Mouse (Mus musculus) CH12.LX (cell line): ENCODE data around the gene Entr1. TPM values are rescaled to one million over a fixed set of nuclear protein-coding genes. Genes with fewer than 3 reads are reported as not detected.
"Not testable (repeated sequence)": the region's sequence is repeated elsewhere in the genome, so short reads cannot be mapped to it uniquely, and the experiment has no call there.

ENCODE experiments used
- DNase-seq: peaks from one replicate; pipeline ENCODE4 v3.0.0-alpha.2; 2013; ENCODE audit errors: extremely low read depth
- H3K27ac ChIP-seq: 2 replicates; pipeline ENCODE4 v1.5.1; 2012; ENCODE audit warnings: low read depth, mild to moderate bottlenecking, control low read depth, moderate library complexity; ENCODE audit not compliant: insufficient read depth
- H3K27me3 ChIP-seq: replicated peaks from 2 replicates; pipeline ENCODE3; 2012; ENCODE audit warnings: inconsistent platforms
- H3K36me3 ChIP-seq, 2 experiments: replicated peaks in 1 of 2; 2 replicates each; pipeline versions ENCODE3 to v1.6.1; 2012; ENCODE audit warnings: inconsistent platforms in 1 of 2, low read length in 1 of 2, mild to moderate bottlenecking in 1 of 2, mixed read lengths in 1 of 2, moderate library complexity in 1 of 2; ENCODE audit not compliant: control insufficient read depth in 1 of 2, insufficient read depth in 1 of 2
- H3K4me1 ChIP-seq, 2 experiments: 2 replicates each; pipeline ENCODE4 v1.6.1; 2012; ENCODE audit warnings: inconsistent platforms in 1 of 2, moderate library complexity in 1 of 2; ENCODE audit not compliant: insufficient read depth in 2 of 2, control insufficient read depth in 1 of 2
- H3K4me2 ChIP-seq: 2 replicates; pipeline ENCODE4 v1.6.1; 2012; ENCODE audit warnings: low read depth, mild to moderate bottlenecking, control low read depth; ENCODE audit not compliant: poor library complexity, insufficient read depth, severe bottlenecking
- H3K4me3 ChIP-seq, 3 experiments: fragments of 150-350 bp in 1 of 3; sonication (generic) in 1 of 3; replicated peaks in 1 of 3; 2 replicates each; pipeline versions ENCODE3 to v1.5.1; 2011 to 2012; ENCODE audit warnings: low read depth in 2 of 3, low read length in 2 of 3, mild to moderate bottlenecking in 2 of 3, moderate library complexity in 2 of 3, control low read depth in 1 of 3, improper control_type of control experiment in 1 of 3, inconsistent platforms in 1 of 3, mixed read lengths in 1 of 3; ENCODE audit not compliant: poor library complexity in 1 of 3
- H3K79me2 ChIP-seq: replicated peaks from 2 replicates; pipeline ENCODE4 v1.6.1; 2012; ENCODE audit warnings: mild to moderate bottlenecking, moderate library complexity; ENCODE audit not compliant: control insufficient read depth, poor library complexity, insufficient read depth, severe bottlenecking; ENCODE audit errors: extremely low read depth
- H3K9ac ChIP-seq: 2 replicates; pipeline ENCODE4 v1.6.1; 2012; ENCODE audit warnings: low read depth, mild to moderate bottlenecking, control low read depth, moderate library complexity; ENCODE audit not compliant: insufficient read depth
- H3K9me3 ChIP-seq: replicated peaks from 2 replicates; pipeline ENCODE3; 2012; ENCODE audit warnings: low read length, inconsistent platforms, mixed read lengths
- CHD1 ChIP-seq: IDR thresholded peaks from 2 replicates; pipeline ENCODE4 v1.6.1; 2012; ENCODE audit warnings: low read depth, low read length, improper control_type of control experiment, inconsistent platforms
- E2F4 ChIP-seq: IDR thresholded peaks from 2 replicates; pipeline ENCODE4 v1.6.1; 2011; ENCODE audit warnings: low read depth, low read length, improper control_type of control experiment; ENCODE audit not compliant: insufficient replicate concordance
- EP300 ChIP-seq: IDR thresholded peaks from 2 replicates; pipeline ENCODE4 v1.6.1; 2011; ENCODE audit warnings: low read length, improper control_type of control experiment
- IRF4 ChIP-seq: IDR thresholded peaks from 2 replicates; pipeline ENCODE4 v1.6.1; 2014; ENCODE audit warnings: low read depth, mild to moderate bottlenecking, inconsistent platforms, low read length, improper control_type of control experiment
- JUN ChIP-seq: IDR thresholded peaks from 2 replicates; pipeline ENCODE4 v1.6.1; 2011; ENCODE audit warnings: low read depth, mild to moderate bottlenecking, low read length, improper control_type of control experiment, moderate library complexity; ENCODE audit not compliant: insufficient read depth
- MAX ChIP-seq: IDR thresholded peaks from 2 replicates; pipeline ENCODE4 v1.6.1; 2011; ENCODE audit warnings: low read length, improper control_type of control experiment
- MAZ ChIP-seq: IDR thresholded peaks from 2 replicates; pipeline ENCODE4 v1.6.1; 2012; ENCODE audit warnings: low read depth, mild to moderate bottlenecking, inconsistent platforms, low read length, improper control_type of control experiment, moderate library complexity
- NELFE ChIP-seq: IDR thresholded peaks from 2 replicates; pipeline ENCODE4 v1.6.1; 2011; ENCODE audit warnings: low read depth, low read length, improper control_type of control experiment
- NRF1 ChIP-seq: IDR thresholded peaks from 2 replicates; pipeline ENCODE4 v1.6.1; 2014; ENCODE audit warnings: low read depth, mild to moderate bottlenecking, inconsistent platforms, low read length, improper control_type of control experiment, moderate library complexity
- POLR2A ChIP-seq: IDR thresholded peaks from 2 replicates; pipeline ENCODE4 v1.6.1; 2011; ENCODE audit warnings: low read depth, mild to moderate bottlenecking, improper control_type of control experiment, low read length
- RAD21 ChIP-seq: IDR thresholded peaks from 2 replicates; pipeline ENCODE4 v1.6.1; 2011; ENCODE audit warnings: low read depth, mild to moderate bottlenecking, low read length, improper control_type of control experiment, moderate library complexity
- RCOR1 ChIP-seq: conservative IDR thresholded peaks from 2 replicates; pipeline ENCODE4 v1.6.1; 2012; ENCODE audit warnings: low read depth, mild to moderate bottlenecking, inconsistent platforms, low read length, improper control_type of control experiment
- SMC3 ChIP-seq: IDR thresholded peaks from 2 replicates; pipeline ENCODE4 v1.6.1; 2011; ENCODE audit warnings: low read depth, low read length, improper control_type of control experiment
- TBP ChIP-seq: conservative IDR thresholded peaks from 2 replicates; pipeline ENCODE4 v1.6.1; 2011; ENCODE audit warnings: low read depth, low read length, improper control_type of control experiment
- USF2 ChIP-seq: conservative IDR thresholded peaks from 2 replicates; pipeline ENCODE4 v1.6.1; 2011; ENCODE audit warnings: low read depth, low read length, improper control_type of control experiment
- ZNF384 ChIP-seq: IDR thresholded peaks from 2 replicates; pipeline ENCODE4 v1.6.1; 2012; ENCODE audit warnings: low read depth, low read length, improper control_type of control experiment, inconsistent platforms
- dilution Hi-C: fragments of 300-500 bp; cut with MboI; formaldehyde crosslinking; loops from 2 replicates; pipeline ENCODE4 v1.14.3; 2020; ENCODE audit warnings: low sequenced_read_pairs; ENCODE audit not compliant: extremely low pct_unique_long_range_greater_than_20kb, extremely low pct_ligation_motif_present
- in situ Hi-C: fragments of 300-500 bp; cut with MboI; formaldehyde crosslinking; loops from 3 replicates; pipeline ENCODE4 v1.14.3; 2019; ENCODE audit warnings: low sequenced_read_pairs, low pct_ligation_motif_present, low pct_unique_long_range_greater_than_20kb, mixed read lengths
- polyA plus RNA-seq: library from polyadenylated mRNA; unstranded; fragments of >175 nt; gene quantifications from 2 replicates; pipeline ENCODE4 v1.2.1, GENCODE M21; 2012; ENCODE audit warnings: low read depth; ENCODE audit not compliant: insufficient read length
- total RNA-seq, 2 experiments: library from RNA; depleted of rRNA; stranded (reverse); fragments of 300-350 nt in 1 of 2; fragments of >200 nt in 1 of 2; gene quantifications; 2 replicates each; pipeline ENCODE4 v1.2.3; 2012 to 2014

Gene Entr1
- total and polyA plus RNA-seq, 3 experiments, result 41.9 to 62.3 (median 57.3) TPM

- in situ Hi-C loops, result no loop called here
Observed at GRCm38 (mm10) chr2:26388682-26389153, 398 bp downstream of the Entr1 start.

GRCm38 (mm10) chr2:26387713-26388112, 1.4 kb downstream of the Entr1 start:
- H3K4me1 ChIP-seq, result peaks cover 4 to 26% of the 10 kb centered on the region in 2 experiments
- TF ChIP-seq RAD21 (no peak), JUN (no peak), MAZ (no peak)
- TF ChIP-seq, all 38 proteins: peak for 0
- H3K9me3 ChIP-seq, result no peaks in the 10 kb centered on the region
- H3K36me3 ChIP-seq, result peaks cover 67 to 77% of the 10 kb centered on the region in 2 experiments
- in situ Hi-C loops, result no loop called here
- no peaks in the 10 kb centered on the region for H3K27me3 ChIP-seq
- H3K9ac ChIP-seq, result peak overlapping the region; percentile 89; the same call in 1 of the 2 replicates
- H3K27ac ChIP-seq, result no peak overlapping the region
- no peak overlapping the region for H3K4me3 ChIP-seq
- dilution Hi-C loops, result no loop called here
- H3K4me2 ChIP-seq, result peak overlapping the region; percentile 26
- peaks cover 26% of the 10 kb centered on the region for H3K79me2 ChIP-seq
- no peak for DNase-seq

More at GRCm38 (mm10) chr2:26388682-26389153, 398 bp downstream of the Entr1 start:
- peak overlapping the region; percentile 89 for H3K9ac ChIP-seq
- peaks cover 26% of the 10 kb centered on the region for H3K79me2 ChIP-seq
- H3K27ac ChIP-seq, result peak overlapping the region; percentile 13; the same call in 1 of the 2 replicates
- H3K4me2 ChIP-seq, result peak overlapping the region; percentile 26
- TF ChIP-seq CHD1, result no peak
- no peak for TF ChIP-seq TBP
- no peak for TF ChIP-seq RCOR1
- no peak for TF ChIP-seq IRF4
- TF ChIP-seq E2F4, result no peak
- no peak for TF ChIP-seq MAX
- no peak for TF ChIP-seq EP300
- no peak for TF ChIP-seq POLR2A
- TF ChIP-seq ZNF384, result no peak
- no peak for TF ChIP-seq USF2
- TF ChIP-seq NRF1, result no peak
- no peak for TF ChIP-seq SMC3
- no peak for TF ChIP-seq NELFE
- TF ChIP-seq, all 38 proteins: peak for 0
- dilution Hi-C loops, result no loop called here
- DNase-seq, result no peak
- Histone ChIP-seq H3K27me3 (no peaks in the 10 kb centered on the region), H3K36me3 (peaks cover 67 to 77% of the 10 kb centered on the region in 2 experiments), H3K4me3 (peak overlapping the region; percentile 84 to 94 (median 88)), H3K4me1 (peaks cover 4 to 26% of the 10 kb centered on the region in 2 experiments), H3K9me3 (no peaks in the 10 kb centered on the region)

DNA sequence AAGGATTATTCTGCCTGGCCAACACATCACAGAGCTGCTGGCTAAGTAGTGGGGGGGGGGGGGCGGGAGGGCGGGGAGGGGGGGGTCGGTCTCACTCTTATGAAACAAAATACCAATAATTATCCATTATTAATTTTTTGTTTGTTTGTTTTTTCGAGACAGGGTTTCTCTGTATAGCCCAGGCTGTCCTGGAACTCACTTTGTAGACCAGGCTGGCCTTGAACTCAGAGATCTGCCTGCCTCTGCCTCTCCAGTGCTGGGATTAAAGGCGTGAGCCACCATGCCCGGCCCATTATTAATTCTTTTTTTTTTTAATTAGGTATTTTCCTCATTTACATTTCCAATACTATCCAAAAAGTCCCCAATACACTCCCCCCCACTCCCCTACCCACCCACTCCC, 8.2 kb downstream of the Entr1 start:
- H3K27me3 ChIP-seq, in situ Hi-C loops, H3K27ac ChIP-seq, DNase-seq, H3K9me3 ChIP-seq, dilution Hi-C loops: not testable (repeated sequence)
- peaks cover 0 to 11% of the 10 kb centered on the region in 2 experiments; a peak in 2 of 4 replicates for H3K4me1 ChIP-seq
- peaks cover 17% of the 10 kb centered on the region for H3K79me2 ChIP-seq
- H3K36me3 ChIP-seq, result peaks cover 62 to 78% of the 10 kb centered on the region in 2 experiments
- H3K4me3 ChIP-seq, result peak overlapping the region; percentile 80 to 94 (median 82)
- peak overlapping the region; percentile 64; the same call in 1 of the 2 replicates for H3K4me2 ChIP-seq
- peak overlapping the region; percentile 61; the same call in 1 of the 2 replicates for H3K9ac ChIP-seq
